Mouse (Mus musculus) left cerebral cortex, adult 2 months (tissue): Measurements from ENCODE around the gene Gm1043. TPM values are rescaled to one million over a fixed set of nuclear protein-coding genes. Genes with fewer than 3 reads are reported as not detected.
A peak's percentile ranks its signal among the peaks of the same experiment; 100 is the strongest.

Experiments used
- DNase-seq, 2 experiments: peaks; one replicate each; pipeline ENCODE4 v3.0.0; 2021 to 2022; ENCODE audit warnings: low spot score in 2 of 2, mixed read lengths in 1 of 2; ENCODE audit errors: extremely low spot score in 1 of 2
- H3K27ac ChIP-seq: fragments of 200-600 bp; 2 replicates; pipeline ENCODE4 v1.8.1; 2022
- H3K4me3 ChIP-seq: fragments of 200-600 bp; 2 replicates; pipeline ENCODE4 v1.8.1; 2022
- CTCF ChIP-seq: fragments of 200-600 bp; IDR thresholded peaks from 2 replicates; pipeline ENCODE4 v1.8.1; 2022; ENCODE audit warnings: antibody characterized with exemption, mild to moderate bottlenecking, moderate library complexity
- intact Hi-C: fragments of 180-260 bp; cut with DNase I; formaldehyde crosslinking; loops from one replicate; pipeline ENCODE4 v1.15.1; 2025
- total RNA-seq, 2 experiments: library from RNA; stranded (reverse); gene quantifications; 2 replicates each; pipeline ENCODE4 v1.2.3; 2021

Gm1043 gene
- total RNA-seq, 2 experiments from 2014 or later: 42.7 to 48.5 TPM

DNA sequence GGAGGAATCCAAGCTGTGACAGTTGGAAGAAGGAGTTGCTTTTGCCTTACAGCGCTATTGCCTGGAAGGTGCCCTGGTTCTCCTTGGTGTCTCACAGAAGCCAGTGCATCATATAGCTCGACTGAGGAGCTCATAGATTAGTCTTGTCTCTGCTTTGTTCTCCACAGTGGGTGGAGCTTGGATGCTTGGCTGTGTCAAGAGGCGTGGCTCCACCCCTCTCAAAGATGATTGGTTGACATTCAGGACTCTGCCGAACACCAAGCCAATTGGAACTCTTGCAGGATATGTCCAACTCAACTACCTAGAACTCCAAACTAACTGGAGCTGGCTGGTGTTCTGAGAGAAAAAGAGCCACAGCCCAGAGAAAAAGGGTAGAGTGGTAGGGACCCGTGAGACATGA is 134.4 kb downstream of the Gm1043 start:
- Histone ChIP-seq H3K4me3 (no peak overlapping the region), H3K27ac (no peak overlapping the region)
- intact Hi-C loops: loop anchor here (1.0 kb wide), 1 partner anchor 42 kb away; no protein-coding TSS in a partner anchor
- no peak for DNase-seq
- no peak for TF ChIP-seq CTCF

DNA sequence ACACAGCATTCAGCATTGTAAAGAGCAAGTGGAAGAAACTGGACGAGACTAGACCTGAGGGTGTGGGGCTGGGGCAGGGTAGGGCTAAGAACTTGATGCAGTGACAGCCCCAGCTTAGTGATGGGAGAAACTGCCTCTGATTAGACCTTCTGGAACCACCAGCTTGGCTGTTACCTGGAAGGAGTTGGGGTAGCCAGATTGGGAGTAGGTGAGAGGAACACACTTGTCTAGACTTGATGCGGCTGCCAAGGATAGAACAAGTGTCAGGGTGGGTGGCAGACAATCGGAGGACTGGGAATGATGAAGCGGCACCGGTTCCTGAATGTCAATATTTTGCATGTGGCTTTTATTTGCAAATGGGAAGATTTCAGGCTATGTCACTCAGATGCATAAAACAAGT is 135.4 kb downstream of the Gm1043 start:
- no peak overlapping the region for H3K4me3 ChIP-seq
- H3K27ac ChIP-seq: no peak overlapping the region
- no peak for TF ChIP-seq CTCF
- no peak for DNase-seq
- intact Hi-C loops: loop anchor here (1.0 kb wide), 1 partner anchor 43 kb away; no protein-coding TSS in a partner anchor

DNA sequence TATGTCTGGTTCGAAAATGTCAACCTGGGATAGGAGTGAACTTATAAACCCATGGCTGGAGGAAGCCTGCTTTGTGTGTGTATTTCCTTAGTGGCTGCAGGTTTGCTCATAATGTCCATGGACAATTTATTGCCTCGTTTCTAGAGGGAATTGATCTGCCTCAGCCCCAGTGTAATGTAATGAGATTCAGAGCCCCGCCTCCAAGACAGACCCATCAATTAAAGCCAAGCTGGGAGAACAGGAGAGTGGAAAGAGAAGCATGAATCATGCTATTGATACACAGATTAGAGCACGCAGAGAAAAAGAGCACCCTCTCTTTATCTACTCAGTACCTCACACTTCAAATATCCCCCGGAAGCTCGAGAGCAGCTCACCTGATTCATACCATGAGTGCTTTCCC is 136.4 kb downstream of the Gm1043 start:
- intact Hi-C loops: no loop called here
- Histone ChIP-seq H3K27ac (no peak overlapping the region), H3K4me3 (no peak overlapping the region)
- DNase-seq: no peak
- no peak for TF ChIP-seq CTCF

DNA sequence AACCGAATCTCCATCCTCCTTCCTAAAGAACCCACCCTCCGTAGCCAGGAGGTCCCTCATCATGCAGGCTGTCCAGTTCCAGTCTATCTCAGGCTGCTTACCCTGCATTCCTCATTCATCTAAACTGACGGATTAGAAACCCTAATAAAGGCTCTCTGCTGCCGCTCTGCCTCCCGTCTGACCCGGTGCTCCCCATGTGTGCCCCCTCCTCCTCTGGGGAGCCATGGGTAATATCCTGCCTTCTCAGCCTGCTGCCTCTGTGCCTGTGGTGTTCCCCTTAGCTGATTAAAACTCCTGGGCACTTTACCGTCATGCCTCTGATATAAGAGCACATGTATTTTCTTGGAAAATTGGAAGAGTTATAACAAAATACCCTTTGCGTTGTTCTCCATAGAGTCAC is 137.1 kb downstream of the Gm1043 start:
- H3K4me3 ChIP-seq: no peak overlapping the region
- intact Hi-C loops: no loop called here
- H3K27ac ChIP-seq: no peak overlapping the region
- DNase-seq: no peak
- TF ChIP-seq CTCF: no peak

DNA sequence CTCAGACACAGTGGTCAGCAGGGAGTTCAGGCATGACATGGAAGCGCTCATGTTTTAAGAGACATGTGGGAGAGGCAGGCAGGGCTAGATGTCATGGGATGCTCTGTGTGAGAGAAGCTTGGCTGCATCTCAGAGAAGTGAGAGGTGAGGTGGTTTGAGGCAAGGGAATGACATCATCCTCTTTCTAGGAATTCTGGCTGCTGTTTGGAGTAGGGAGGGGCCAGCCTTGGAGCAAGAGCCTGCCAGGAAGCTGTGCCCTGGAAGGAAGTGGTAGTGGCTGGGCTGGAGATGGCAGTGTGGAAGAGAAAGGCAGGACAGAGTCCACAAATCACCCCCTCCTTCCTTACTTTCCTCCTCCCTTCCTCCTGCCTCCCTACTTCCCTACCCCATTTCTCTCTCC is 140.5 kb downstream of the Gm1043 start:
- intact Hi-C loops: no loop called here
- no peak for DNase-seq
- no peak for TF ChIP-seq CTCF
- no peak overlapping the region for H3K27ac ChIP-seq
- H3K4me3 ChIP-seq: no peak overlapping the region

DNA sequence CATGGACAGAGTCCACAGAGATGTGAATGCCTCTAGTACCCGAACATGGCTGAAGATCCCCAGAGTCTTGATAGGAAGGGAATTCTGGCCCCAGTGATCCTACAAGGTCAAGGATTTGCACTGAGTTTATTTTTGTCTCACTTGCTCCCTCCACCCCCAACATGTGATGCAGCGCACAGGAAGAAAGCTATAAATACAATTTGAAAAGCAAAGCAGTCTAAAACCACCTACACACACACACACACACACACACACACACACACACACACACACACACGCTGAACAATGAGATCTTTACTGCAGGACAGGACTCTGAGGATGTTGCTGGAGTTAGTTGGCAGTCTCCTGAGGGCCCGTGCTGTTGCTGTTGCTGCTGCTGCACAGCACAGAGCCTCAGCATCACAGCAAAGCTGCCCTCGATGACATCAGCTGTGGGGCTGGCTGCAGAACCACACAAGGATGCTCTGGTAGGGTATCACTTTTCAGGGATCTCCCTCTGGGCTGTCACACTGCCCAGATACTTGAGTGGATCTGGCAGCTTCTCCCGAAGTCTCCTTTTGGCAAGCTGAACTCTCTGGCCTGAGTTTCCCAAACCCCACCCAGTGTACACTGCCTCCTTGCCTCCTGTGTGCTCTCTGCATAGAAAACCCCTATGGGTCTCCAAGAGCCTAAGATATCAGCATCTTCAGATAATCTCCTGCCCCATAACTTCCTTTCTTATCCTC is 142.9 kb downstream of the Gm1043 start:
- intact Hi-C loops: no loop called here
- no peak for TF ChIP-seq CTCF
- H3K27ac ChIP-seq: peak overlapping the region; percentile 64
- peak in 1 of 2 experiments; percentile 21 for DNase-seq
- H3K4me3 ChIP-seq: no peak overlapping the region

DNA sequence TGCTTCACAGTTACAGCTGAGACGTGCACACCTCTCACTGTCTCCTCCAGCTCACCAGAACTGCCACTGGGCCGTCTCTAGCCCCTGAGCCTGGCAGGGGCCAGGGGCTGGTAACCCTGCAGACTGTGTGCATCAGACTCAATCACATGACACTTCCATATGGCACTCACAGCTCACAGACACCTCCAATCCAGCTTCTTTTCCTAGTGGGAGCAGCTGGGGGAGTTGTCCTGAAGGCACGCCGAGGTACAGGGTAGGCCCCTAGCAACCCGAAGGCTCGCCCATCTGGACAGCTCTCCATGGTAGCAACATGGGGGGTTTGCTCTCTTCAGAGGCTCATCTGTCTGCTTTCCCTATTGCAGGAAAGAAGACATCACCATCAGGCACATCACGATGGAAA is 143.7 kb downstream of the Gm1043 start:
- intact Hi-C loops: no loop called here
- no peak for DNase-seq
- Histone ChIP-seq H3K4me3 (no peak overlapping the region), H3K27ac (peak overlapping the region; percentile 64)
- TF ChIP-seq CTCF: no peak

DNA sequence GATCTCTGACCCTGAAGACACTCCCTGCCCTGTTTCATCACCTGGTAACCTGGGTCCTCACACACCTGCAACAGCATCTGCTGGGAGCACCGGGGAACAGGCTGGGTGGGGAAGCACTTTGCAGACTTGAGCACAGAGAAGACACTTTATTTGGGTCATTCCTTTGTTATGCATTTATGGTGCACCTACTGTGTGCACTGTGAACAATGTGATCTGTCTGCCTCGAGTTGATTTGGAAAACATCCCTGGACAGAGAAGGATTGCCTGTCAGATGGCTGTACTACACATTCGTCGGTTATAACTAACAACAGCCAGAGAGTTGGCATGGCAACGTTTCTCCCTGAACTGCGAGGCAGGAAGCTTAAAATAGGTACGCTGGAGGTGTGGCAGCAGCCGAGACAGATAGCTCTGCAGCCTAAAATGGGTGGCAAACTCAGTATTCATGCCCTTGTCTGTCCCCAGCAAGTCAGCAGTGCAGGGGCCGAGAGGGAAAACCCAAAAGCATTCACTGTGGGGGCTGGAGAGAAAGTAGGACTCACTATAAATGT is 147.9 kb downstream of the Gm1043 start:
- DNase-seq: peak; percentile 64
- Histone ChIP-seq H3K27ac (peak overlapping the region; percentile 55), H3K4me3 (no peak overlapping the region)
- intact Hi-C loops: no loop called here
- TF ChIP-seq CTCF: no peak

DNA sequence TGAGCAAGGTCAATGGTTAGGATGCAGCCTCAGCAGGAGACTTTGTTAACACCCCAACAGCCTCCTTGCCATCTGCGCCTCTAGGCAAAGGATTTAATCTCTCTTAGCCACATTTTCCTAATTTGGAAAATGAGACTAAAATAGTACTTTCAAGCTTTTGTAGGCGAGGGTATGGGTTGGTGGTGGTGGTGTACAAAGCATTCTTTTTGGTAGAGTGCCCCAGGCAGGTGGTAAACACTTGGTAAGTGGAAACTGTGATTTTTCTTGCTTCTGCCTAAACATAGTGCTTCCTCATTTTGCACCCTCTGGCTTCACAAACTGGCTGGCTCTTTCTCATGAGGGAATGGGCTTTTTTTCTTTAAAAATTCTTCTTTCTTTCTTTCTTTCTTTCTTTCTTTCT is 153.5 kb downstream of the Gm1043 start:
- Histone ChIP-seq H3K4me3 (no peak overlapping the region), H3K27ac (no peak overlapping the region)
- no peak; the same call in 1 of the 2 replicates for TF ChIP-seq CTCF
- intact Hi-C loops: no loop called here
- no peak for DNase-seq

DNA sequence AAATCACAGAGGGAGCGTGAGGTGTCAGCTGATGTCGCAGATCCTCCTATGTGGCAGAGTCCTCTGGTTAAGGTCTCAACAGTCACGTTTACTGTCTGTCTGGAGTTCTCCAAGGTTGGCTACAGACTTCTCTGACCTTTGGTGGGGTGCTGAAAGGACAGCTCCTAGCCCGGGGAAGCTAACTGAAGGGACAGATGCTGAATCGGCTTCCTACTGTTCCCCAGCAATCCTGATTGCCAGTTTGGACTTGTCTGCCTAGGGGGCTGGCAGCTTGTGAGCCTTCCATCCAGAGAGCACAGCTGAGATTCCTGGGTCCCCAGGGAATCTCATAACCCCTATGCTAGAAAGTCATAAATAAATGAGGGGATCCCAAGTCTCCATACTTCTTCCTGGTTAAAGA is 155.4 kb downstream of the Gm1043 start:
- Histone ChIP-seq H3K4me3 (no peak overlapping the region), H3K27ac (no peak overlapping the region)
- intact Hi-C loops: loop anchor here (5.0 kb wide), 1 partner anchor 97 kb away; the partner anchor contains the start of genes Evc and Evc2
- DNase-seq: no peak
- no peak for TF ChIP-seq CTCF

DNA sequence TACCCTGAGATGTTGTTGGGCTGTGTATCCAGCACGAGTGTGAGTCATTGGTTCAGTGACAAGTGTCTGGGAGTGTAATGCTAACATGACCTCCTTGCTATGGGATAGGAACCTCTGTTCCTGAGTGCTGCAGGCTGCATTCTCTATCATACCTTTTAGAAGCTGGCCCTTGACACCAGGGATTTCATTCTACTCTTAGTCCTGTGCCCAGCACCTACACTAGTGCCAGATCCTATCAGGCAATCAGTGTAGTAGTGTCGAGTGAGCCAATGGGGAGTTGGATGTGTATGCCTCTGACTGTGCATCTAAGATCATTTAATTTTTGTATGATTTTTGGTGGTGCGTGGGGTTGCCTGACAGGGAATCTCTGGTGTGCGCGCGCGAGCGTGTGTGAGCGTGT is 156.1 kb downstream of the Gm1043 start:
- H3K4me3 ChIP-seq: peak overlapping the region; percentile 83
- DNase-seq: no peak
- H3K27ac ChIP-seq: peak overlapping the region; percentile 70
- intact Hi-C loops: loop anchor here (5.0 kb wide), 1 partner anchor 96 kb away; the partner anchor contains the start of genes Evc and Evc2
- no peak for TF ChIP-seq CTCF

DNA sequence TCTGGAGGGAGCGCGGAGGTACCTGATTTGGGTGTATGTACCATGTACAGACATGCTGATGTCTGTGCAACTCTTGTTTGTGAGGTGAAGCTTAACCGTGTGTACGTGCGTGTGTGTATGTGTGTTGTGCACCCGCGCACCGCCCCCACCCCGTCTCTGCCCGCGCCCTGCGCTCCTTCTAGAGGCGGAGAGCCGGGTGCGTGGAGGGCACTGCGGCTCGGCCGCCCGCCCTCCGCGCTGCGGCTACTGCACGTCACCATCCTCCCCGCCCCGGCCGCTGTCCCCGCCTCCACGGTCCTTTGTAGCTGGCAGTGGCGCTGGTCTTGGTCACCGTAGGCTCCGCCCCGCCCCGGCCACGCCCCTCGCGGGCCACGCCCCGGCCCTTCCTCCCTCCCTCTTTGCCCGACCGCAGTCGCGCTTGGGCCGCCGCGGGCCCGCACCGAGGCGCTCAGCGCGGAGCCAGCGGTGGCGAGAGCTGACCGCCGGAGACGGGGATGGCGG is 156.5 kb downstream of the Gm1043 start, which contains the start of gene Crmp1:
Gene Crmp1, plus strand, starts transcription at position 290 of the 501 bp plus-strand sequence.
- intact Hi-C loops: loop anchor here (5.0 kb wide), 1 partner anchor 96 kb away; the partner anchor contains the start of genes Evc and Evc2
- DNase-seq: peak; percentile 86 to 87
- peak within 1 kb of the TSS; percentile 83 for H3K4me3 ChIP-seq
- peak within 1 kb of the TSS; percentile 82 for H3K27ac ChIP-seq
- TF ChIP-seq CTCF: no peak
